Mouse (Mus musculus): Measurements from ENCODE around the gene Gm8773.

DNA sequence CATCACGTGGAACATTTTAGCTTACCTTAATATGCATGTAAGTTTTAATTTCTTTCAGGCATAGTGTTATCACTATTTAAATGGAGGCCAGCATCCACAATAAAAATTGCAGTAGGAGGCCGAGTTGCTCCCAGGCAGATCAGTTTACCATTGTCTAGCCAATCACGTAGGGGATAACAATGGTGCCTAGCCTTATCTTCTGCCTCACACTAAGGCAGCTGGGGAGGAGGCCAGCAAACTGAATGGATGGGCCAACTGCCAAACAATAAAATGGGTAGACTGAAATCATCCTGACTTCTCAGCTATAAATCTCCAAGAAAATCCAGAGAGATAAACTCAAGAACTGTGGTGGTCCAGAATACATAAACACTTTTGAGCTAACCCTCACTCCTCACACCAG is 33.8 kb upstream of the Gm8773 start:
- TF ChIP-seq MYOG (IDR thresholded peaks at IDR 0.05; ENCODE audit: control insufficient read depth, extremely low read depth, insufficient read length) (no peak), CTCF (IDR thresholded peaks at IDR 0.05; ENCODE audit: control insufficient read depth, insufficient read depth, insufficient read length) (no peak), MAX (IDR thresholded peaks at IDR 0.05) (no peak)
